Mouse (Mus musculus) right cerebral cortex, postnatal 10 days (tissue): ENCODE measurements around the gene Ank.

ENCODE experiments used
- DNase-seq, 2 experiments: peaks; one replicate each; pipeline ENCODE4 v3.0.0; 2021; ENCODE audit warnings: low spot score in 2 of 2

Gene Ank

DNA sequence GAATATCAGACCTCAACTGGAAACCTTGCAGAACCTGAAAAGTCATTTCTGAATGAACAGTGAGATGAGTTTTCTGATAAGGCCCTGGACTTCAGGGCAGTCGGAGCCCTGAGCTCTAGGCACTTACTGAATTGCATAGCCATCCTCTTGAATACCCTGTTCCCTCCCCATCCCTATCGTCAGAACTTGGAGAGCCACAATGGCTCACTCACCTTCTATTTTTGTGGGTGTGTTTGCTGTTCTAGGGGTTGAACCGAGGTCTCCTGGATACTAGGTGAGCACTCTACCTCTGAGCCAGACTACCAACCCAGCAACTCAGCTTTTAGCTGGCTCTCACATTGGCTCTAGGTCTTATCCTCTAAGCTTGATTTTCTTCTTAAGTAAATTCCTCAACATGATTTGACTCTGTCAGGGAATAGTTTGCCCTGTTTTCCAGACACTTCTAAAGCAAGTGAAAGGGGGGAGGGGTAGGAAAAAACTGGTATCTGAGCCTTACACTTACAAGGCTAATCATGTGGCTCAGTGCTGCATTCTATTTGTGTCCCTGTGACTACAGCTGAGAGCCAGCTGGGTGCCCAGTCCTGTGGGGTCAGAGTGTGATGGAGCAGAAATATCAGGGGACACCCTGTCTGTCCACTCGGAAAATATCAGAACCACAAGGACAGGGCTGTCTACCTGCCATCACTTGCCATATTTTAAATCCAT lies 71.2 kb downstream of the Ank start:
- no peak for DNase-seq

DNA sequence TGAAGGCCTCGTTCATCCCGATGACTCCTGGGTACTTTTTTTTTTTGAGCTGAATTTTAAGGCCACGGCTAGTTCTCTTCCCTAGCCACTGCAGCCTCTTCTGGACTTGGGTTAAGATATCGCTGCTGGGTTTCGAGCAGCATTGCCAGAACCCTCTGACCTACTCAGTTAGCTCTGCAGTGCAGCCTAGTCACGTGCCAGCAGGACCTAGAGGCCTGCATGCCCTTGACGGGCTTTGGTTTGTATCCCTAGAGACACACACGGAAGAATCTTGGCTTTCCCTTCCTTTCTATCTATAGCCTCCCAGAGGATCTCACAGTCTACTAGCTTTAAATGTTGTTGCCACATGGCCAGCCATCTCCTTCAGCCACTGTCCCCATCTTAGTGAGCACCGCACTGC lies 73.3 kb downstream of the Ank start:
- no peak for DNase-seq

DNA sequence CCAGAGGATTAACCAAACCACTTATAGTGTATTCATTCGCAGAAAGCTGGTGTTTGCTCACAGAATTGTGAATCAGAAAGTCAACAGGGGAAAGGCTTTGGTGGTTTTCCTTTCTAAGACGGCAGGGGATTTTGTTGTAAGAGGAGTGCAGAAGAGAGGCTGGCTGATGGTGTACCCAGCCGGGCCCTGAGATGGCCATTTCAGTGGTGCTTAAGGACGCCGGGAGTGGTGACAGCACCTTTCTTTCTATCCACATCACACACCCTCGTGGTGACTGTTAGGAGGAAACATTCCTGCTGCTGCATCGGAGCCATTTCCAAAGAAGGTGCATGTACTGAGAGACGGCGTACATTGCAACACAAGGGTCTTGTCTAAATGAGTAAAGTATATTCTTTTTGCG lies 78.7 kb downstream of the Ank start:
- no peak for DNase-seq

- DNase-seq, result peak in 1 of 2 experiments; percentile 63
Observed at GRCm38 (mm10) chr15:27548110-27548509, 81.6 kb downstream of the Ank start.

DNA sequence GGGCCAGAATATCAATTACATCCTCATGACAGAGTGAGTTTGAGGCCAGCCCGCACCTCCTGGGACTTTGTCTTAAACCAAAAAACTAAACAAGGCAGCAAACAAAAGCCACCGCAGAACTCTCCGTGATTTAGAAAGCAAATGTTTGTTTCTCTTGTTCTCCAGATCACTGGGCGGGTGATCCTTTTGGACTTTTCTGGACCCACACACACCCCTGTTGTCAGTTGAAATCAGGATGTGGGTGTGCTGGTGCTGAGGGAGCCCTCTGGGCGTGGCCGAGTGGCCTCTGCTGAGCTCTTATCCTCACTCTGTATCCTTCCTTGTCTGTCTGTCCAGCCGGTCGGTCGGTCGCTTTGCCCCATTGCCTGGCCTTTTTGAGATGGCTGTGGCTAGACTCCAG lies 82.6 kb downstream of the Ank start:
- no peak for DNase-seq

DNA sequence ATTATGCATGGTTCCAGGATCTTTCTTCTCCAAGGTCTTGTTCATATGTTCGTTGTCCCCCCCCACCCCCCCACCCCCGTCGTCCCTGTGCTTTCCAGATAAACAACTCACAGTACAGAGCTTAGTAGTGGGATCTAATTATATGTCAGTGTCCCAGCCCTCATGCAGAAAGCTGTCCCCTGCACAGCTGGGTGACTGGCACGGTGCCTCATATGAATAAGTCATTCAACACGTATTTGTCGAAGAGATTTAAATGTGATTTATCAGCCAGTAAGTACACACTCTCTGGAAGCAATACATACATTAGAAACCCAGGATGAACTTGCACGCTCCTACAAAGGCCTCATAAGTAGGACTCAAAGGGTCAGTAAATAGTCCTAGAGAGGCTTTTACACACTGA lies 83.4 kb downstream of the Ank start:
- no peak for DNase-seq

DNA sequence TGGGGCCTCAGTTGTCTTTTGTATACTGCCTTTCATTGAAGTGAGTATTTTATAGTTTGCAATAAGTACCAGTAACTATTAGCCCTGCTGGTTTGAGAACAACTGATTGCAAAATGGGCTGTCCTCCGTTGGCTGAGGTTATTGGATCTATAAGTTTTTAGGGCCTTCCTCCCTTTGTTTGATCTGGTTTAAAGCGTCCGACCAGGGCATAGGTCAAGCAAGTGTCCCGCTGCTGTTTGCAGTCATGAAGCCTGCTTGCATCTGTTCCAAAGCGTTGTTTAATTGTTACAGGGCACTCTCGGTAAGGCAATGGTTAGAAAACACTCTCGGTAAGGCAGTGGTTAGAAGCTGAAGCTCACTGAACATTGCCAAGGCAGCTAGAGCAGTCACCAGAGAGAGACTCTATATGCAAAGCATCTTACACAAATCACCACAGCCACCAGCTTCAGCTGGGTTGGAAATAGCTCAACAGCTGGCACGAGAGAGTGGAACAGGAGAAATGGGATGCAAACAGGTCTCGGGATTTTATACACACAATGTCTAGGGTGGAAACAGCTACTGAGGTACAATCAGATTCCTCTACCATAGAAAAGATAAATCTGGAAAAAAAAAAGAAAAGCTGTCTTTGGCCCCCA lies 84.0 kb downstream of the Ank start:
- no peak for DNase-seq

DNA sequence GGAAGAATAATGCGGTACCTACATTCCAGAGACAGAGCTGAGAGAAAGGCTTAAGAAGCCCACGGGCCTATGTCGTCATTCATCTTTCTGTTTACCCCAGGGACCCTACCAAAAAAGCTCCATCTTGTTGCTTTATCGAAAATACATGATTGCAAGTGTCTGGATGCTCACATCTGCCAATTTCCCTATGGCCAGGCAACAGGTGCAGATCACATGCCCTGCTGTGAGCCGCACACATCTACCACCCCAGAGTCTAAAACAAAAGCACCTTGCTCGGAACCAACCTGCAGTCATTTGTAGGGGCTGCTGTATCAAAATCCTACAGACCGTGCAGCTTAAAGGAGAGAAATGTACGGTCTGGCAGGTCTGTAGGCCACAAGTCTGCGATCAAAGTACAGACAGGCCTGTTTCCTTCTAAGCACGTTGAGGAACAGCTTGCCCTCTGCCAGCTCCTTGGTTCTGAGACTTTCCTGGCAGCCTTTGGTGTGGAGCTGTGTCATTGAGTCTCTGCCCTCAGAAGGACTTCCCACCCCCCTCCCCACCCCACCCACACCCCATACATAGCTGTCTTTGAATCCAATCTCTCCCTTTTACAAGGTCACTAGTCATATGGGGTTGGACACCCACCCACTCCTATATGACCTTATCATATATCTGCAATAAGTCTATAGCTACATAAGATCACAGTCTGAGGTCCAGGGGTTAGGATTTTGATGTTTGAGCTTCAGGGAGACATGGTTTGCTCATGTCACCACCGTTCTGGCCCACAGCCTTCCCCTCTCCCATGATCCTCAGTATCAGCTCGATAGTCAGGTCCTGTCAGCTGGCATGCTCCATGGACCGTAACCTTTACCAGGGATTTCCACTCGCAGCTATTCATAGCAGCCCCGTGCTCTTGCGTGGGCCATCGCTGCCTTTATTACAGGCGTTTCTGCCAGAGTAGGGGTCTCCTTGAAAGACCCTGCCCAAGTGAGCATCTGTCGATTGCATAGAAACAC lies 84.9 kb downstream of the Ank start:
- no peak for DNase-seq

GRCm38 (mm10) chr15:27552129-27552700 lies 85.7 kb downstream of the Ank start:
- DNase-seq, result no peak

GRCm38 (mm10) chr15:27553554-27553953 lies 87.1 kb downstream of the Ank start:
- DNase-seq, result no peak

DNA sequence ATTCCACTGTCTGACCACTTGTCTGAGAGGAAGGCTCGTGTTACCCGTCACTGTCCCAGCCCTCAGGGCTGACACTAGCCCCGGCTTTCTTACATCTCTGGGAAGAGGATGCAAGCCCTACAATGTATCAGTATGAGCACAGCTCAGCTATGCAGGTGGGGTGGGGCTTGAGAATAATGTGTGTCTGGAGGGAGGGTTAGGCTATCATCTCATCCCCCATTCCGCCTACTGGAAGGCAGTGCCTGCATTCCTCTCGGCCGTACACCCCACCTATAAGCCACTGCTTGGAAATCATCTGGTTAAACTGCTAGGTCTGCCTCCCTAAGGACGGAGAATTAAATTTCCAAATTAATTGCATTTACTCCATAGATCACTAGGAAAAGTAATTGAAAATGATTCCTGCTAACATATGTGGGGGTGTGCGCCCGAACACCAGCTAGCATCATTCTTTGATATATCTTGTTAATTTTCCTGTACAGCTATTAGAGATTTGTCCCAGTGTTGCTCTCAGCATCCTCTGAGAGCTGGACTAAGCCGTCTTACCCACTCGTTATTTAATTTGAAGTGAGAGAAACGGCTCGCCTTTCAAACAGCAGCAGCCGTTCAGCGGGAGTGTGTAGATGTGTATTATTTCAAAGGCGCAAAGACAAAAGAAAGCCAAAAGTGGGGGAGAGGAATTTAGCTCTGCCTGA lies 92.1 kb downstream of the Ank start:
- no peak for DNase-seq

GRCm38 (mm10) chr15:27560315-27560714 lies 93.8 kb downstream of the Ank start:
- no peak for DNase-seq

GRCm38 (mm10) chr15:27564106-27565100 lies 97.9 kb downstream of the Ank start:
- peak; percentile 60 to 67 for DNase-seq

DNA sequence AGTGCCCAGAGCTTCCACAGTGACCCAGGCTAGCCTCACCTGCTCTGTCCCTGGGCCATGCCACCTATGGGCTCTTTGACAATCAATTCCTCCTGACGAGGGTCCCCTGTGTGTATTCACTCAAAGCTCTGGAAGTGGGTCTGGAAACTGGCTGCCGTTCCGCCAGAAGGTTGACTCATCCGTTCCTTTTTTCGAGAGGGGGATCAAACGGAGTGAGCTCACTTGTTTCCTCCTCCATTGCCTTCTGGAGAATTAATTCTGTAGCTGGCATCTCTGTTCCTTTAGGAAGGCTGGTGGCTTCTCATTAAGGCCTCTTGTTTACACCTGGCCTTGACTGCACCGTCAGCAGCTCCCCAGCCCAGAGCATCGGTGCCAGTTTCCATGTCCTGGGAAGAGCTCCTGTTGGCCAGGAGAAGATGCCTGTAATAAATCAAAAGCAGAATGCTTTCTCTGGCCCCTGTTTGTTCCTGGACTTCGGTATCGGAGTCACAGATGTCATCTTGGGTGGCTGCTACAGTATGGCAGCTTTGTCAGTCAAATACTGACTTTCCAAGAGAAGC lies 99.2 kb downstream of the Ank start:
- DNase-seq, result no peak

- no peak for DNase-seq
Observed at GRCm38 (mm10) chr15:27567356-27567755, 100.9 kb downstream of the Ank start.

GRCm38 (mm10) chr15:27568371-27568770 lies 101.9 kb downstream of the Ank start:
- no peak for DNase-seq

DNA sequence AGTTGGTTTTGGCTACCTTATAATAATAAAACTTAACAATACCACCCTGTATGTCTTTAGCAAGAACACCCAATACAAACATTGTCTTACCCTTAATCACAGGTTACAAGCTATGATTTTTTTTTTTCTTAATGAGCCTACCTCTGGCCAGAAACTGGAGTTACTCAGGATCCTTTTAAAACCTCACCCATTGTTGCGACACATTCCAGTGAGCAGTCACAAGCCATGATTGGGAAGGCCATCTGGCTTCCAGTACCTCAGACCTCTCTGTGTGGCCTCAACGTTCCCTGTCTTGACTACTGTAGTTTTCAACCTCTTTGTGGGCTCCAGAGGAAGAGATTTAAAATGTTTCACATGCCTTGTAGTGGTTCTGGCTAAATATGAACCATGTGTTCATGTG lies 103.4 kb downstream of the Ank start:
- no peak for DNase-seq

DNA sequence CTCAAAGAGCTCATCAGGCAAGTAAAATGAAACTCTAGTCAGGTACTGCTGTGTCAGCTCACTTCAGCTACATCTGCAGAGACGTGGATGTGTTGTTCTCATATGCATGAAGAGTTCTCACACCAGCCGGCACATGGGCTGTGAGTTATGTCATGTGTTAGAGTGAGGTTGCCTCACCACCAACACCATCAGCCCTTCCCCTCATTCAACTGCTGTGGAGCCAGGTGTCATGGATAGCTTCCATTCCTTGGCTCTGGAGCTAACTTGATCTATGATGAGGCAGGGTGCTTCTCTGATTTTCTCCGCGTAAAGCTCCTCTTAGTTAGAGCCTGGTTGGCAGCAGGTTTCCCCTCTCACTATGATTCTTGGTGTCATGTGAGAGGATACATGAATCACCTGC lies 103.9 kb downstream of the Ank start:
- no peak for DNase-seq

- DNase-seq, result peak; percentile 60 to 63
Observed at GRCm38 (mm10) chr15:27571179-27571578, 104.7 kb downstream of the Ank start.
